Mouse (Mus musculus) limb, embryonic 14.5 days (tissue): ENCODE results near the gene Ntf3. TPM values are rescaled to one million over a fixed set of nuclear protein-coding genes. Genes with fewer than 3 reads are reported as not detected.

ENCODE experiments used
- ATAC-seq: fragments of 200-750 bp; cut with Nextera tagmentation; 2 replicates; pipeline ENCODE4 v1.8.0; 2017; ENCODE audit warnings: low read depth, moderate number of reproducible peaks, moderate TSS enrichment; ENCODE audit not compliant: low FRiP score
- DNase-seq: peaks from one replicate; pipeline ENCODE4 v3.0.0-alpha.2; 2015; ENCODE audit warnings: low spot score
- H3K27ac ChIP-seq: fragments of 300-500 bp; sonication (generic); replicated peaks from 2 replicates; pipeline ENCODE4 v1.5.1; 2014; ENCODE audit warnings: low read depth, mild to moderate bottlenecking, low read length, moderate library complexity, mixed read lengths
- H3K27me3 ChIP-seq: fragments of 300-500 bp; sonication (generic); 2 replicates; pipeline ENCODE4 v1.6.1; 2014; ENCODE audit warnings: low read length, mixed read lengths; ENCODE audit not compliant: control insufficient read depth, insufficient read depth
- H3K36me3 ChIP-seq: fragments of 300-500 bp; sonication (generic); 2 replicates; pipeline ENCODE4 v1.6.1; 2014; ENCODE audit warnings: mild to moderate bottlenecking, low read length, moderate library complexity, mixed read lengths; ENCODE audit not compliant: control insufficient read depth, insufficient read depth
- H3K4me1 ChIP-seq: fragments of 300-500 bp; sonication (generic); 2 replicates; pipeline ENCODE4 v1.6.1; 2014; ENCODE audit warnings: antibody characterized with exemption, low read length, mixed read lengths; ENCODE audit not compliant: control insufficient read depth, insufficient read depth
- H3K4me2 ChIP-seq: fragments of 300-500 bp; sonication (generic); replicated peaks from 2 replicates; pipeline ENCODE4 v1.6.1; 2014; ENCODE audit warnings: low read depth, mild to moderate bottlenecking, low read length, moderate library complexity; ENCODE audit not compliant: severe bottlenecking
- H3K4me3 ChIP-seq: fragments of 300-500 bp; sonication (generic); replicated peaks from 2 replicates; pipeline ENCODE4 v1.5.1; 2014; ENCODE audit warnings: low read length
- H3K9ac ChIP-seq: fragments of 300-500 bp; sonication (generic); 2 replicates; pipeline ENCODE4 v1.6.1; 2014; ENCODE audit warnings: mild to moderate bottlenecking, low read depth, low read length, moderate library complexity; ENCODE audit not compliant: severe bottlenecking
- H3K9me3 ChIP-seq: fragments of 300-500 bp; sonication (generic); 2 replicates; pipeline ENCODE4 v1.6.1; 2016; ENCODE audit warnings: low read length; ENCODE audit not compliant: control insufficient read depth
- POLR2A ChIP-seq: fragments of 200-500 bp; IDR thresholded peaks from 2 replicates; pipeline ENCODE4 v1.8.0; 2012; ENCODE audit warnings: inconsistent platforms, mild to moderate bottlenecking, moderate library complexity, borderline replicate concordance; ENCODE audit not compliant: insufficient read depth, insufficient read length; ENCODE audit errors: extremely low read depth
- WGBS: fragments of 180-500 bp; shearing (Covaris S2); extraction: QIAGEN DNeasy Blood & Tissue Kit; methylation state at CpG from one replicate; pipeline ENCODE4 v1.1.7; 2014; 5-methylcytosine and 5-hydroxymethylcytosine counted together
- polyA plus RNA-seq, 2 experiments: library from polyadenylated mRNA; depleted of rRNA in 1 of 2; stranded (reverse) in 1 of 2; unstranded in 1 of 2; fragments of >200 nt; fragmentation: Nextera tagmentation in 1 of 2; extraction: Ambion mirVana in 1 of 2; gene quantifications; 2 replicates each; pipeline versions ENCODE4 v1.2.1 to v1.2.3; 2012 to 2014

Ntf3 gene
- polyA plus RNA-seq, 2 experiments = 18.6 to 21.5 TPM

- WGBS = 40% methylated on average over 5 of the region's 5 CpGs
- Histone ChIP-seq H3K9ac (no peak overlapping the region), H3K36me3 (peaks cover 23% of the 10 kb centered on the region), H3K27ac (no peak overlapping the region), H3K27me3 (no peaks in the 10 kb centered on the region), H3K4me2 (no peak overlapping the region), H3K4me1 (peaks cover 15% of the 10 kb centered on the region), H3K4me3 (no peak overlapping the region), H3K9me3 (no peaks in the 10 kb centered on the region)
- DNase-seq (no peak), ATAC-seq (no peak)
- no peak for TF ChIP-seq POLR2A
Observed at GRCm38 (mm10) chr6:126097471-126097870, 69.2 kb downstream of the Ntf3 start.

- H3K27ac ChIP-seq = no peak overlapping the region
- 71% methylated on average over 13 of the region's 13 CpGs for WGBS
- no peak overlapping the region for H3K9ac ChIP-seq
- H3K4me1 ChIP-seq = peaks cover 18% of the 10 kb centered on the region
- DNase-seq (no peak), ATAC-seq (no peak)
- no peaks in the 10 kb centered on the region for H3K9me3 ChIP-seq
- H3K4me3 ChIP-seq = no peak overlapping the region
- H3K4me2 ChIP-seq = no peak overlapping the region
- H3K27me3 ChIP-seq = no peaks in the 10 kb centered on the region
- TF ChIP-seq POLR2A = no peak
- H3K36me3 ChIP-seq = peaks cover 17% of the 10 kb centered on the region
Observed at GRCm38 (mm10) chr6:126096085-126096484, 70.6 kb downstream of the Ntf3 start.

GRCm38 (mm10) chr6:126095041-126095440 is 71.7 kb downstream of the Ntf3 start:
- DNase-seq (no peak), ATAC-seq (no peak)
- no peak for TF ChIP-seq POLR2A
- H3K27me3 ChIP-seq = no peaks in the 10 kb centered on the region
- no peak overlapping the region for H3K4me2 ChIP-seq
- peaks cover 15% of the 10 kb centered on the region for H3K4me1 ChIP-seq
- H3K36me3 ChIP-seq = peaks cover 12% of the 10 kb centered on the region
- no peaks in the 10 kb centered on the region for H3K9me3 ChIP-seq
- H3K9ac ChIP-seq = no peak overlapping the region
- whole genome bisulfite sequencing = 76% methylated on average over 6 of the region's 6 CpGs
- no peak overlapping the region for H3K27ac ChIP-seq
- no peak overlapping the region for H3K4me3 ChIP-seq

GRCm38 (mm10) chr6:126092026-126092425 is 74.7 kb downstream of the Ntf3 start:
- no peak overlapping the region for H3K9ac ChIP-seq
- no peak overlapping the region for H3K4me3 ChIP-seq
- H3K9me3 ChIP-seq = no peaks in the 10 kb centered on the region
- ATAC-seq (no peak), DNase-seq (no peak)
- H3K4me2 ChIP-seq = no peak overlapping the region
- H3K4me1 ChIP-seq = peaks cover 12% of the 10 kb centered on the region
- H3K27ac ChIP-seq = no peak overlapping the region
- H3K36me3 ChIP-seq = no peaks in the 10 kb centered on the region
- H3K27me3 ChIP-seq = no peaks in the 10 kb centered on the region
- TF ChIP-seq POLR2A = no peak
- 36% methylated on average over 5 of the region's 5 CpGs for WGBS

GRCm38 (mm10) chr6:126090063-126090462 is 76.6 kb downstream of the Ntf3 start:
- no peak for TF ChIP-seq POLR2A
- Histone ChIP-seq H3K27ac (no peak overlapping the region), H3K9ac (no peak overlapping the region), H3K4me1 (peaks cover 11% of the 10 kb centered on the region), H3K27me3 (no peaks in the 10 kb centered on the region), H3K4me2 (no peak overlapping the region), H3K4me3 (no peak overlapping the region), H3K36me3 (no peaks in the 10 kb centered on the region), H3K9me3 (no peaks in the 10 kb centered on the region)
- no peak for ATAC-seq
- no peak for DNase-seq
- WGBS = 90% methylated on average over 1 of the region's 1 CpGs
